In genomic region chr19:8929224-8930088, GRCm38 (mm10) we compare ENCODE assay signal across 8 mouse cellular contexts. TPM values are rescaled to one million over a fixed set of nuclear protein-coding genes. Genes with fewer than 3 reads are reported as not detected.
DNase-seq lines count a peak whose midpoint lies in the region; ATAC-seq and TF ChIP-seq lines count a peak whose summit lies in the region.

TSS of gene Rom1 (minus strand) at chr19:8929356.
TSS of gene Eml3 (plus strand) at chr19:8929552.

- no peaks in the 10 kb centered on the region for H3K27me3 ChIP-seq in forebrain, embryonic 10.5 days (ENCODE audit: poor library complexity, severe bottlenecking)
- no peaks in the 10 kb centered on the region for H3K27me3 ChIP-seq in heart, postnatal 0 days (ENCODE audit: control insufficient read depth, insufficient read depth, low read length)

- TF ChIP-seq CTCF in heart, postnatal 0 days (IDR thresholded peaks at IDR 0.05; ENCODE audit: low read depth), result no peak; the same call in 1 of the 2 replicates

- H3K4me2 ChIP-seq in heart, postnatal 0 days (ENCODE audit: low read depth, low read length), result peak within 1 kb of the TSS; percentile 89

- H3K4me3 ChIP-seq in ES-E14 (ENCODE audit: insufficient read depth in 1 of 2, low read depth in 1 of 2, low read length in 2 of 2, poor library complexity in 1 of 2, severe bottlenecking in 1 of 2), result peak within 1 kb of the TSS; percentile 83 to 85
- peak within 1 kb of the TSS; percentile 77 for H3K4me3 ChIP-seq in forebrain, embryonic 10.5 days
- H3K4me3 ChIP-seq in heart, postnatal 0 days (ENCODE audit: low read depth, low read length), result peak within 1 kb of the TSS; percentile 74

- no peaks in the 10 kb centered on the region; the same call in 1 of the 2 replicates for H3K36me3 ChIP-seq in ES-E14 (ENCODE audit: control insufficient read depth, insufficient read depth, low read length, poor library complexity, severe bottlenecking)
- peaks cover 62% of the 10 kb centered on the region for H3K36me3 ChIP-seq in forebrain, embryonic 10.5 days (replicated peaks)
- H3K36me3 ChIP-seq in heart, postnatal 0 days (replicated peaks; ENCODE audit: control insufficient read depth, insufficient read depth, low read length), result peaks cover 35% of the 10 kb centered on the region

- no peaks in the 10 kb centered on the region for H3K9me3 ChIP-seq in ES-E14 (ENCODE audit: control insufficient read depth, insufficient read depth, low read depth, low read length)
- H3K9me3 ChIP-seq in forebrain, embryonic 10.5 days, result no peaks in the 10 kb centered on the region
- no peaks in the 10 kb centered on the region for H3K9me3 ChIP-seq in heart, postnatal 0 days (replicated peaks; ENCODE audit: control insufficient read depth, low read length)

- peaks cover 0 to 8% of the 10 kb centered on the region in 2 experiments; a peak in 1 of 4 replicates for H3K4me1 ChIP-seq in ES-E14 (ENCODE audit: control insufficient read depth in 2 of 2, insufficient read depth in 2 of 2, low read length in 2 of 2, poor library complexity in 1 of 2)
- H3K4me1 ChIP-seq in forebrain, embryonic 10.5 days, result peaks cover 28% of the 10 kb centered on the region
- 0 out of 2 replicates have a peak, but pooled peaks cover 9% of the 10 kb centered on the region for H3K4me1 ChIP-seq in heart, postnatal 0 days (ENCODE audit: control insufficient read depth, insufficient read depth)

- ATAC-seq in heart, postnatal 0 days (ENCODE audit: insufficient read depth, low read depth), result peak; percentile 83

- under 1% methylated on average over 58 of the region's 74 CpGs for WGBS in forebrain, embryonic 10.5 days
- under 1% methylated on average over 66 of the region's 74 CpGs for WGBS in heart, postnatal 0 days

- peak; percentile 85 for DNase-seq in ES-E14 (ENCODE audit: low read depth, low spot score)
- DNase-seq in c-Kit-positive CD71-negative TER-119-negative erythroid progenitor cells, embryonic 14.5 days (ENCODE audit: low read depth), result peak; percentile 79
- DNase-seq in forebrain, embryonic 10.5 days (ENCODE audit: extremely low spot score, low spot score), result peak; percentile 75
- peak; percentile 79 for DNase-seq in heart, postnatal 0 days (ENCODE audit: low spot score)
- peak; percentile 95 for DNase-seq in kidney, postnatal 36 days
- peak; percentile 96 for DNase-seq in lung, postnatal 10 days
- DNase-seq in ovary, postnatal 10 days (ENCODE audit: low spot score), result peak; percentile 80
- peak; percentile 89 for DNase-seq in thymus, postnatal 36 days

- H3K27ac ChIP-seq in ES-E14 (ENCODE audit: insufficient read depth, low read depth, low read length, poor library complexity, severe bottlenecking), result no peak within 1 kb of the TSS; the same call in 1 of the 2 replicates
- peak within 1 kb of the TSS; percentile 89 for H3K27ac ChIP-seq in forebrain, embryonic 10.5 days
- H3K27ac ChIP-seq in heart, postnatal 0 days (ENCODE audit: low read depth), result peak within 1 kb of the TSS; percentile 82

- TF ChIP-seq EP300 in heart, postnatal 0 days (IDR thresholded peaks at IDR 0.05; ENCODE audit: low read depth), result no peak

- H3K9ac ChIP-seq in ES-E14 (ENCODE audit: insufficient read depth, low read depth, low read length, poor library complexity, severe bottlenecking), result peak within 1 kb of the TSS; percentile 80
- H3K9ac ChIP-seq in heart, postnatal 0 days (replicated peaks; ENCODE audit: low read depth, low read length), result peak within 1 kb of the TSS; percentile 80

- in situ Hi-C loops in ES-E14 (cut with MboI; ENCODE audit: low sequenced_read_pairs in 2 of 2, unreplicated experiment in 2 of 2), result no loop called here

TF ChIP-seq in ES-E14, 5 proteins besides CTCF, POLR2A, EP300 and RAD21:
- no peak for TF ChIP-seq ZC3H11A (IDR thresholded peaks at IDR 0.05; ENCODE audit: borderline replicate concordance, low read depth, low read length)
- peak; percentile 63; the same call in 1 of the 2 replicates for TF ChIP-seq MAFK (IDR thresholded peaks at IDR 0.05; ENCODE audit: insufficient read depth, low read depth, low read length)
TF ChIP-seq in ES-E14: peak in this region for 1.

RNA-seq across cellular contexts. Expression of gene Rom1, which starts in this region (rescaled TPM):
- total RNA-seq in ES-E14 (2012; rRNA removed), result 3.6 and 4.0 TPM in 2 replicates
- polyA plus RNA-seq in forebrain, embryonic 10.5 days (2016; fragmentation: Nextera tagmentation; extraction: Ambion mirVana), result 3.7 and 3.9 TPM in 2 replicates
- total RNA-seq in heart, postnatal 0 days (2014; rRNA removed; ENCODE audit: low replicate concordance), result 1.5 and 10.2 TPM in 2 replicates
- polyA plus RNA-seq in heart, postnatal 0 days (2015; fragmentation: Nextera tagmentation; extraction: Ambion mirVana), result 3.2 TPM in 2 replicates

RNA-seq across cellular contexts. Expression of gene Eml3, which starts in this region (rescaled TPM):
- 20.6 and 22.2 TPM in 2 replicates for total RNA-seq in ES-E14 (2012; rRNA removed)
- polyA plus RNA-seq in forebrain, embryonic 10.5 days (2016; fragmentation: Nextera tagmentation; extraction: Ambion mirVana), result 24.0 and 25.7 TPM in 2 replicates
- total RNA-seq in heart, postnatal 0 days (2014; rRNA removed; ENCODE audit: low replicate concordance), result 6.7 and 21.0 TPM in 2 replicates
- 9.6 and 10.1 TPM in 2 replicates for polyA plus RNA-seq in heart, postnatal 0 days (2015; fragmentation: Nextera tagmentation; extraction: Ambion mirVana)
